Mouse (Mus musculus): ENCODE data around the gene Dmbx1.

Gene Dmbx1

GRCm38 (mm10) chr4:115886875-115887274 is 52.9 kb downstream of the Dmbx1 start:
- DNase-seq (ENCODE audit: low read depth, low spot score): no peak

GRCm38 (mm10) chr4:115885846-115886245 is 53.9 kb downstream of the Dmbx1 start:
- DNase-seq (ENCODE audit: low read depth, low spot score): peak; percentile 74

DNA sequence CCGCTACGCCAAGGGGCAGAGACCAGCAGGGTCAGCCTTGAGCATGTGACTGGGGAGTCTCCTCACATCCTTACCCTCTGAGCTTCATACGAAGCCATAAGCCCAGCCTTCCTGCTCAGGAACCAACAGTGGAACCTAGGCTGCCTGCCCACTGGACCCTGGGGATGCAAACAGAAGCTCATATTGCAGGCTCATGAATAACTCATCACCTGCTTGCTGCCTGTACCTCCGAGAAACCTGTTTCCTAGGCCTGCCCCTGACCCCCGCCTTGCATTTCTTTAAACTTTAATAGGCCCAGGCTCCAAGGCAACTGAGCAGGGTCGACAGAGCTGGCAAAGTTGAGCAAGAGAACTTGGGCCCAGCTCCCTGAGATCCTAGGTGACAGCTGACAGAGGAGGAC is 55.7 kb downstream of the Dmbx1 start, which contains the start of gene Kncn:
Gene Kncn, plus strand, starts transcription at position 379 of the 400 bp plus-strand sequence.
- no peak for DNase-seq (ENCODE audit: low read depth, low spot score)

DNA sequence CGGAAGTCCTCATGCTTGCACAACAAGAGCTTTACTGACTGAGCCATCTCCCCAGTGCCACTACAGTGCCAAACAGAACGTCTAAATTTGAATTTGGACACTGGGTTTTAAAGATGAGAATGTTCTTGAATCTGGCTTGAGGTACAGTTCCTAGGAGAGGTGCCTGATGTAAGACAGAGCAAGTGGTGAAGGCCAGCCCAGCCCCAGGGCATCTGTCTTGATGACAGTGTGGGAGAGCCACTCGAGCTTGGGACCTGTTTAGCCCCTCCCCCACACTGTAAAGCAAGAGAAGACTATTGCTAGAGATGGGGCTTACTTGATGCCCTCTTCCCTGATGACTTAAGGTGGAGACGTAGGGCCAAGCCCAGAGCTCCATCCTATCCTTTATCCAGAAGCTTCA is 57.5 kb downstream of the Dmbx1 start:
- DNase-seq (ENCODE audit: low read depth, low spot score): no peak

DNA sequence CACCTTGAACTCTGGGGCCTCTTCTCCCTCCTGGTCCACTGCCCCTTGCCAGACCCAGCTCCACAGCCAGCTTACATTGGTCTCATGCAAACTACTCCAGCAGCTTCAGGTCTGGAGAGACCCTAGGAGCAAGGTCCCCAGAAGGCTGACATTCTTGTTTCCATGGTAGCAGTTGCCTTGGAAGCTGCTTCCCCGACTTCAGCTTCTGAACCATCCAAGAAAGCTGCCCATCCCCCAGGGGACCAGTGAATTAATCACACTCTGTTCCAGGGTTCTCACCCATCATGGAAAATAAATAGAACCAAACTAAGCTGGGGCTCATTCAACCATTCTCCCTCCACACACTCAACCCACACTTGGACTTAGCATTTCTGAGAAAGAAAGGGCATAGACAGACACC is 58.5 kb downstream of the Dmbx1 start:
- DNase-seq (ENCODE audit: low read depth, low spot score): peak; percentile 77

- no peak for DNase-seq (ENCODE audit: low read depth, low spot score)
These were observed 60.9 kb downstream of the Dmbx1 start for GRCm38 (mm10) chr4:115878828-115879227.

- DNase-seq (ENCODE audit: low read depth, low spot score): peak; percentile 30
These were observed 61.5 kb downstream of the Dmbx1 start for GRCm38 (mm10) chr4:115878216-115878678.

DNA sequence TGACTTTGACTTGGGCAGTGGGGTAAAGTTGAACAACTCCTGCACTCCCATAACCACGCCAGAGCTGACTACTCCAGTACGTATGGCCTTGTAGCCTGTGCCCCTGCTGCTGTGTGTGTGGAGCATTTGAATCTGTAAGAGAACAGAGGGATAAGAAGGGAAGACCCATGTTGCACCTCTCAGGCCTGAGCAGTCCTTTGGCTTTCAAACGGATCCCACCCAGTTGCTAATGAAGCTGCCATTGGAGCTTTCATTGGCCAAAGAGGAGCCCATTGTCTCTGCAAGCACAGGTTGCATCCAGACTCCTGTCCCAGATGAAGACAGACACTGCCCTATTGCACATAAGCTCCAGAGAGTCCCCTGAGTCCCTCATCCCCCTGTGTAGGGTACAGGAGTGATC is 66.5 kb downstream of the Dmbx1 start:
- DNase-seq (ENCODE audit: low read depth, low spot score): no peak

DNA sequence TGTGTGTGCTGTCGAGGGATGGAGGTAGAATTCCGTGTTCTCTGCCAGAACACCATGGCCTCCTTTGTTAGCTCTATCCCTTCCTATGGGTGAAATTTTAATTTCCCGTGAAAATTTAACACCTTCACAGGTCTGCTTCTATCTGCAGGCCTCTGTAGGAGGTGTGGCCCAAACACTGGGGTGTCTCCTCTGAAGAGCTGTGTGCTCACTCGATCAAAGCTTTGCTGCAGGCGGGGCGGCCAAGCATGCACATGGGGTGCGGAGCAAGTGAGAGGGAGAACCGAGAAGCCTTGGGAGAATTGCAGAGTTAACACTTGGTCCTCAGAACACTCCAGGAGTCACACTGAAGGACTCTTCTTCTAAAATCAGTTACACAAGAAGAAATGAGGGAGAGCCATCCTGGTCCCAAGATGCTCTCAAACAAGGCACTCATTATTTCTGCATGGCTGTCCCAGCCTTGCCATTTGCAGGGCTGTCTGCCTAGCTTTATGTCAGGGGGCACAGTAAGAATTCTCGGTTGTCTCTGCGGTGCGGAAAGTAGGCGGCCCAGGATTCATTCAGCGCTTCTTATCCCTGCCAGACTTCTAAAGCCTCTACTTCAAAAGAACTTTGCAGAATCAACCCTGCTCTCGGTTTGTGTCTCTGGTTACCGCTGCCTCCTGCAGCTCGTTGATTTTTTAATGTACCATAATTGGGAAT is 70.1 kb downstream of the Dmbx1 start:
- peak; percentile 47 for DNase-seq (ENCODE audit: low read depth, low spot score)
